Mouse (Mus musculus) splenic B cell, adult 2 months (primary cell): ENCODE measurements around the gene Zdhhc18.

Experiments used
- DNase-seq: peaks from one replicate; pipeline ENCODE4 v3.0.0-alpha.2; 2011; ENCODE audit warnings: low read depth, low spot score
- H3K27me3 ChIP-seq: 2 replicates; pipeline ENCODE4 v1.6.1; 2012; ENCODE audit warnings: mild to moderate bottlenecking, low read length, moderate library complexity, mixed read lengths; ENCODE audit not compliant: control insufficient read depth, poor library complexity, insufficient read depth, severe bottlenecking
- H3K36me3 ChIP-seq: 2 replicates; pipeline ENCODE4 v1.6.1; 2012; ENCODE audit warnings: mild to moderate bottlenecking, low read length, moderate library complexity, mixed read lengths; ENCODE audit not compliant: control insufficient read depth, poor library complexity, insufficient read depth, severe bottlenecking

Gene Zdhhc18

GRCm38 (mm10) chr4:133629191-133629590, 20.8 kb downstream of the Zdhhc18 start:
- H3K36me3 ChIP-seq: no peaks in the 10 kb centered on the region; the same call in 1 of the 2 replicates
- H3K27me3 ChIP-seq: no peaks in the 10 kb centered on the region
- DNase-seq: no peak

GRCm38 (mm10) chr4:133628517-133628916, 21.4 kb downstream of the Zdhhc18 start:
- DNase-seq: peak; percentile 48

GRCm38 (mm10) chr4:133627039-133627438, 22.9 kb downstream of the Zdhhc18 start:
- H3K36me3 ChIP-seq: no peaks in the 10 kb centered on the region; the same call in 1 of the 2 replicates
- no peak for DNase-seq
- H3K27me3 ChIP-seq: no peaks in the 10 kb centered on the region

More at GRCm38 (mm10) chr4:133628517-133628916, 21.4 kb downstream of the Zdhhc18 start:
- Histone ChIP-seq H3K27me3 (no peaks in the 10 kb centered on the region), H3K36me3 (no peaks in the 10 kb centered on the region; the same call in 1 of the 2 replicates)

GRCm38 (mm10) chr4:133626621-133627020, 23.3 kb downstream of the Zdhhc18 start:
- Histone ChIP-seq H3K27me3 (no peaks in the 10 kb centered on the region), H3K36me3 (no peaks in the 10 kb centered on the region; the same call in 1 of the 2 replicates)
- DNase-seq: no peak

- no peaks in the 10 kb centered on the region; the same call in 1 of the 2 replicates for H3K36me3 ChIP-seq
- no peaks in the 10 kb centered on the region for H3K27me3 ChIP-seq
- no peak for DNase-seq
These were observed 23.7 kb downstream of the Zdhhc18 start for GRCm38 (mm10) chr4:133626221-133626620.

GRCm38 (mm10) chr4:133625621-133626071, 24.3 kb downstream of the Zdhhc18 start:
- Histone ChIP-seq H3K27me3 (no peaks in the 10 kb centered on the region), H3K36me3 (no peaks in the 10 kb centered on the region; the same call in 1 of the 2 replicates)
- DNase-seq: peak; percentile 87

GRCm38 (mm10) chr4:133624830-133625229, 25.1 kb downstream of the Zdhhc18 start:
- H3K36me3 ChIP-seq: no peaks in the 10 kb centered on the region; the same call in 1 of the 2 replicates
- no peak for DNase-seq
- no peaks in the 10 kb centered on the region for H3K27me3 ChIP-seq

- no peaks in the 10 kb centered on the region for H3K27me3 ChIP-seq
- DNase-seq: peak; percentile 93
- peaks cover 4% of the 10 kb centered on the region; the same call in 1 of the 2 replicates for H3K36me3 ChIP-seq
These were observed 27.7 kb downstream of the Zdhhc18 start for GRCm38 (mm10) chr4:133622161-133622695.

- peak; percentile 81 for DNase-seq
- Histone ChIP-seq H3K36me3 (peaks cover 11% of the 10 kb centered on the region; the same call in 1 of the 2 replicates), H3K27me3 (no peaks in the 10 kb centered on the region)
These were observed 29.3 kb downstream of the Zdhhc18 start for GRCm38 (mm10) chr4:133620668-133621067.

GRCm38 (mm10) chr4:133619473-133620136, 30.3 kb downstream of the Zdhhc18 start:
- Histone ChIP-seq H3K36me3 (peaks cover 11% of the 10 kb centered on the region; the same call in 1 of the 2 replicates), H3K27me3 (no peaks in the 10 kb centered on the region)
- peak; percentile 68 for DNase-seq

- Histone ChIP-seq H3K36me3 (peaks cover 14% of the 10 kb centered on the region; the same call in 1 of the 2 replicates), H3K27me3 (no peaks in the 10 kb centered on the region)
- DNase-seq: no peak
These were observed 32.0 kb downstream of the Zdhhc18 start for GRCm38 (mm10) chr4:133617936-133618335.

- Histone ChIP-seq H3K36me3 (peaks cover 25% of the 10 kb centered on the region), H3K27me3 (no peaks in the 10 kb centered on the region)
- DNase-seq: no peak
These were observed 34.5 kb downstream of the Zdhhc18 start for GRCm38 (mm10) chr4:133615416-133615815.

GRCm38 (mm10) chr4:133614274-133614761, 35.6 kb downstream of the Zdhhc18 start:
- Histone ChIP-seq H3K36me3 (peaks cover 28% of the 10 kb centered on the region), H3K27me3 (no peaks in the 10 kb centered on the region)
- DNase-seq: peak; percentile 77

GRCm38 (mm10) chr4:133613867-133614266, 36.1 kb downstream of the Zdhhc18 start:
- Histone ChIP-seq H3K27me3 (no peaks in the 10 kb centered on the region), H3K36me3 (peaks cover 29% of the 10 kb centered on the region)
- DNase-seq: no peak

GRCm38 (mm10) chr4:133613026-133613425, 36.9 kb downstream of the Zdhhc18 start:
- no peak for DNase-seq

More at GRCm38 (mm10) chr4:133613026-133613425, 36.9 kb downstream of the Zdhhc18 start:
- Histone ChIP-seq H3K27me3 (no peaks in the 10 kb centered on the region), H3K36me3 (peaks cover 34% of the 10 kb centered on the region)
